Mouse (Mus musculus) liver, postnatal 0 days (tissue): ENCODE data around the gene Med22. TPM values are rescaled to one million over a fixed set of nuclear protein-coding genes. Genes with fewer than 3 reads are reported as not detected.

Experiments used
- ATAC-seq: fragments of 200-750 bp; cut with Nextera tagmentation; 2 replicates; pipeline ENCODE4 v1.8.0; 2017; ENCODE audit warnings: mild to moderate bottlenecking, moderate library complexity
- DNase-seq: peaks from one replicate; pipeline ENCODE4 v3.0.0-alpha.2; 2016
- H3K27ac ChIP-seq: fragments of 300-500 bp; sonication (generic); 2 replicates; pipeline ENCODE4 v1.5.1; 2014; ENCODE audit warnings: antibody characterized with exemption, moderate library complexity, mild to moderate bottlenecking, low read depth
- H3K27me3 ChIP-seq: fragments of 300-500 bp; sonication (generic); 2 replicates; pipeline ENCODE4 v1.6.1; 2014; ENCODE audit warnings: low read length, control low read depth, mixed read lengths; ENCODE audit not compliant: insufficient read depth
- H3K36me3 ChIP-seq: fragments of 300-500 bp; sonication (generic); replicated peaks from 2 replicates; pipeline ENCODE4 v1.6.1; 2014; ENCODE audit warnings: mild to moderate bottlenecking, control low read depth, low read length, moderate library complexity, mixed read lengths; ENCODE audit not compliant: insufficient read depth
- H3K4me1 ChIP-seq: fragments of 300-500 bp; sonication (generic); 2 replicates; pipeline ENCODE4 v1.6.1; 2014; ENCODE audit warnings: antibody characterized with exemption, mild to moderate bottlenecking, control low read depth; ENCODE audit not compliant: insufficient read depth
- H3K4me2 ChIP-seq: fragments of 300-500 bp; sonication (generic); 2 replicates; pipeline ENCODE4 v1.6.1; 2014; ENCODE audit warnings: low read depth, mild to moderate bottlenecking, low read length, moderate library complexity, mixed read lengths
- H3K4me3 ChIP-seq: fragments of 300-500 bp; sonication (generic); 2 replicates; pipeline ENCODE4 v1.5.1; 2014; ENCODE audit warnings: low read depth, low read length
- H3K9ac ChIP-seq: fragments of 300-500 bp; sonication (generic); replicated peaks from 2 replicates; pipeline ENCODE4 v1.6.1; 2014; ENCODE audit warnings: mild to moderate bottlenecking, moderate library complexity
- H3K9me3 ChIP-seq: fragments of 300-500 bp; sonication (generic); 2 replicates; pipeline ENCODE4 v1.6.1; 2016; ENCODE audit warnings: mild to moderate bottlenecking, control low read depth, low read length, mixed read lengths
- CTCF ChIP-seq: sonication (generic); IDR thresholded peaks from 2 replicates; pipeline ENCODE4 v1.5.1; 2016; ENCODE audit warnings: antibody characterized with exemption, low read depth
- EP300 ChIP-seq: IDR thresholded peaks from 2 replicates; pipeline ENCODE4 v1.6.1; 2016; ENCODE audit warnings: antibody characterized with exemption, low read depth, mild to moderate bottlenecking
- WGBS: fragments of 180-500 bp; shearing (Covaris S2); extraction: QIAGEN DNeasy Blood & Tissue Kit; methylation state at CpG from one replicate; pipeline ENCODE4 v1.1.7; 2014; ENCODE audit not compliant: insufficient replicate concordance; 5-methylcytosine and 5-hydroxymethylcytosine counted together
- polyA plus RNA-seq: library from polyadenylated mRNA; unstranded; fragments of >200 nt; fragmentation: Nextera tagmentation; extraction: Ambion mirVana; gene quantifications from 2 replicates; pipeline ENCODE4 v1.2.1, GENCODE M21; 2015

Gene Med22
- 13.2 and 14.4 TPM in 2 replicates for polyA plus RNA-seq

- ATAC-seq, result peak; percentile 93
- Histone ChIP-seq H3K4me2 (peak within 1 kb of the TSS; percentile 96), H3K27ac (peak within 1 kb of the TSS; percentile 95), H3K4me3 (peak within 1 kb of the TSS; percentile 69), H3K4me1 (peaks cover 26% of the 10 kb centered on the region), H3K36me3 (peaks cover 57% of the 10 kb centered on the region), H3K27me3 (no peaks in the 10 kb centered on the region), H3K9me3 (no peaks in the 10 kb centered on the region), H3K9ac (peak within 1 kb of the TSS; percentile 97)
- DNase-seq, result peak; percentile 100
- TF ChIP-seq CTCF (no peak), EP300 (peak; percentile 89)
- WGBS, result under 1% methylated on average over 55 of the region's 74 CpGs
Observed at GRCm38 (mm10) chr2:26910124-26910993, at the start of gene Med22, which contains the start of gene Rpl7a. Med22 (minus strand) TSS chr2:26910677. Rpl7a (plus strand) TSS chr2:26910764.

GRCm38 (mm10) chr2:26957488-26957859, 47.0 kb upstream of the Med22 start:
- Histone ChIP-seq H3K4me2 (no peak overlapping the region), H3K27me3 (no peaks in the 10 kb centered on the region), H3K27ac (peak overlapping the region; percentile 66), H3K4me3 (no peak overlapping the region), H3K4me1 (peaks cover 13% of the 10 kb centered on the region), H3K36me3 (peaks cover 70% of the 10 kb centered on the region), H3K9ac (no peak overlapping the region), H3K9me3 (no peaks in the 10 kb centered on the region)
- 61% methylated on average over 2 of the region's 2 CpGs for WGBS
- ATAC-seq (peak; percentile 67), DNase-seq (no peak)
- TF ChIP-seq EP300 (no peak), CTCF (no peak)

GRCm38 (mm10) chr2:26956811-26957487, 46.5 kb upstream of the Med22 start:
- Histone ChIP-seq H3K27ac (peak overlapping the region; percentile 69), H3K36me3 (peaks cover 73% of the 10 kb centered on the region), H3K27me3 (no peaks in the 10 kb centered on the region), H3K9me3 (no peaks in the 10 kb centered on the region), H3K4me3 (no peak overlapping the region), H3K9ac (no peak overlapping the region), H3K4me1 (peaks cover 9% of the 10 kb centered on the region), H3K4me2 (no peak overlapping the region)
- DNase-seq (peak; percentile 46), ATAC-seq (peak; percentile 97)
- 67% methylated on average over 12 of the region's 12 CpGs for WGBS
- no peak for TF ChIP-seq CTCF
- TF ChIP-seq EP300, result 0 out of 2 replicates have a peak, but pooled peaks have one; percentile 13

DNA sequence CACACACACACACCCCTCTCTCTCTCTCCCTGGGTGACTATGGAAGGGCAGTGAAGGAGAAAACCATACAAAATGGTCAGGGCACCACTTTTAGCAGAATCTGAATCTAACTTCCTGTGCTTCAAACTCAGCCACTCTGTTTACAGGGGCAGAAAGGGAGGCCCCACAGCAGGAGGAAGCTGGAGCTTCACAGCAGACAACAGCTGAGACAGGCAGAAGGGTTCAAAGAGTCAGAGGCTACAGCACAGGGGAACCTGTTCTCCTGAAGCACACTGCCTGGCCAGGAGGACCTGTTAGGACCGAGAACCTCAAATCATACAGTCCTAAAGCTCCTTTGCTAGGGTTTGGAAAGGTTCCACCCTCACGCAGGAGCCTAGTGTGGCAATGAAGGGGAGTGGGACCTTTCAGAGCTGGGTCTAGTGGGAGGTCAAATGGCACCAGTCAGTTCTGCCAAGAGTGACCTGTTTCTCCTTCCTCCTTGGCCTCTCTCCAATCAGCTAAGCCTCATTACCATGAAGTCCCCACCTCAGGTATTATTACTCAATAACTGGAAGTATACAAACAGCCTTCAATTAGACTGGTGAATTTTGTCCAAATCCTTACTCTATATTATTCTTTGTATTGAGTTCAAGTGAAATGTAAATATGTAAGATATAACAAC, 44.4 kb upstream of the Med22 start:
- Histone ChIP-seq H3K9ac (no peak overlapping the region), H3K4me1 (peaks cover 4% of the 10 kb centered on the region; the same call in 1 of the 2 replicates), H3K4me2 (no peak overlapping the region), H3K27ac (0 out of 2 replicates have a peak overlapping the region, but pooled peaks have one; percentile 29), H3K4me3 (no peak overlapping the region), H3K27me3 (no peaks in the 10 kb centered on the region), H3K9me3 (no peaks in the 10 kb centered on the region), H3K36me3 (peaks cover 63% of the 10 kb centered on the region)
- ATAC-seq (no peak), DNase-seq (no peak)
- TF ChIP-seq CTCF (no peak), EP300 (no peak)
- 76% methylated on average over 2 of the region's 2 CpGs for WGBS

GRCm38 (mm10) chr2:26952866-26953265, 42.4 kb upstream of the Med22 start:
- H3K9ac ChIP-seq, result no peak overlapping the region
- peaks cover 51% of the 10 kb centered on the region for H3K36me3 ChIP-seq
- WGBS, result 89% methylated on average over 8 of the region's 8 CpGs
- DNase-seq (no peak), ATAC-seq (no peak)
- TF ChIP-seq CTCF (no peak), EP300 (no peak)
- no peak overlapping the region for H3K4me3 ChIP-seq
- peaks cover 4% of the 10 kb centered on the region; the same call in 1 of the 2 replicates for H3K4me1 ChIP-seq
- H3K27ac ChIP-seq, result no peak overlapping the region
- no peaks in the 10 kb centered on the region for H3K27me3 ChIP-seq
- no peaks in the 10 kb centered on the region for H3K9me3 ChIP-seq
- H3K4me2 ChIP-seq, result no peak overlapping the region

DNA sequence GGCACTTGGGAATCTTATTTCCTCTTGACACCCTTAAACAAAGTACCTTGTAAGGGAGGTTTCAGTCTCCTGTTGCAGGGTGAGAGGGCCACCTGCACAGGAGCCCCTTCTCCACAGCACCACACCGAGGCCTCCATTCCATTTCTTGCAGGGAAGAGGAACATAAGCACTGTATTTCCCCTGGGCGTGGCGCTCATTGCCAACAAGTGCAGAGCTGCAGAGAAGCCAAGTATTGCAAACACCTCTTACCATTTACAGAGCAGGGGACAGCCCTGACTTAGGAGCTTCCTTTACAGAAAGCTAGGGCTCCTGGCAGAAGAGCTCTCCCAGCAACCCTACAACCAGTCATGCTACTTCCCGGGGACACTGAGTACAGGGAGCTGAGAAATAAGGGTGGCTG, 41.7 kb upstream of the Med22 start:
- ATAC-seq (no peak), DNase-seq (no peak)
- Histone ChIP-seq H3K9me3 (no peaks in the 10 kb centered on the region), H3K4me1 (peaks cover 4% of the 10 kb centered on the region; the same call in 1 of the 2 replicates), H3K4me2 (no peak overlapping the region), H3K4me3 (no peak overlapping the region), H3K27ac (no peak overlapping the region), H3K36me3 (peaks cover 47% of the 10 kb centered on the region), H3K27me3 (no peaks in the 10 kb centered on the region), H3K9ac (no peak overlapping the region)
- 75% methylated on average over 4 of the region's 4 CpGs for WGBS
- TF ChIP-seq EP300 (no peak), CTCF (no peak)
